Mouse (Mus musculus) olfactory bulb, adult 2 months (tissue): Measurements from ENCODE around the gene Galnt18.

Source experiments
- CTCF ChIP-seq: fragments of 200-500 bp; IDR thresholded peaks from 2 replicates; pipeline ENCODE4 v1.5.1; 2012; ENCODE audit warnings: low read depth, mild to moderate bottlenecking, low read length, moderate library complexity; ENCODE audit not compliant: insufficient read depth
- POLR2A ChIP-seq: fragments of 200-500 bp; IDR thresholded peaks from 2 replicates; pipeline ENCODE4 v1.6.1; 2012; ENCODE audit warnings: mild to moderate bottlenecking, low read depth, low read length, moderate library complexity; ENCODE audit not compliant: insufficient read depth

GRCm38 (mm10) chr7:111701788-111702187, 78.0 kb downstream of the Galnt18 start:
- TF ChIP-seq CTCF, result no peak
- no peak for TF ChIP-seq POLR2A
